Mouse (Mus musculus): ENCODE measurements around the gene Gpr152. TPM values are rescaled to one million over a fixed set of nuclear protein-coding genes. Genes with fewer than 3 reads are reported as not detected.

Gpr152 gene
- polyA plus RNA-seq, 1 experiment: not detected

- Histone ChIP-seq H3K36me3 (ENCODE audit: control insufficient read depth, insufficient read depth, low read length, poor library complexity, severe bottlenecking) (no peaks in the 10 kb centered on the region), H3K4me3 (ENCODE audit: low read depth, low read length) (no peak overlapping the region), H3K9me3 (replicated peaks; ENCODE audit: control insufficient read depth, insufficient read depth, low read length, poor library complexity, severe bottlenecking) (no peaks in the 10 kb centered on the region), H3K27me3 (ENCODE audit: control insufficient read depth, insufficient read depth, low read length, poor library complexity, severe bottlenecking) (no peaks in the 10 kb centered on the region), H3K27ac (ENCODE audit: insufficient read depth, low read length) (no peak overlapping the region), H3K9ac (ENCODE audit: low read depth, poor library complexity, severe bottlenecking) (no peak overlapping the region), H3K4me1 (ENCODE audit: control insufficient read depth, insufficient read depth, low read length) (no peaks in the 10 kb centered on the region)
- TF ChIP-seq POLR2A (IDR thresholded peaks at IDR 0.05; ENCODE audit: insufficient read depth, low read length) (no peak), EP300 (IDR thresholded peaks at IDR 0.05; ENCODE audit: insufficient read depth, low read depth, low read length) (no peak), CTCF (IDR thresholded peaks at IDR 0.05; ENCODE audit: low read depth, low read length) (no peak)
Measured at GRCm38 (mm10) chr19:4171393-4172290, 32.1 kb downstream of the Gpr152 start.

GRCm38 (mm10) chr19:4172925-4173324 lies 33.3 kb downstream of the Gpr152 start:
- no peaks in the 10 kb centered on the region for H3K36me3 ChIP-seq (ENCODE audit: control insufficient read depth, insufficient read depth, low read length, poor library complexity, severe bottlenecking)
- no peaks in the 10 kb centered on the region for H3K27me3 ChIP-seq (ENCODE audit: control insufficient read depth, insufficient read depth, low read length, poor library complexity, severe bottlenecking)
- H3K4me3 ChIP-seq (ENCODE audit: low read depth, low read length): no peak overlapping the region
- H3K4me1 ChIP-seq (ENCODE audit: control insufficient read depth, insufficient read depth, low read length): no peaks in the 10 kb centered on the region
- H3K9ac ChIP-seq (ENCODE audit: low read depth, poor library complexity, severe bottlenecking): no peak overlapping the region
- TF ChIP-seq EP300 (IDR thresholded peaks at IDR 0.05; ENCODE audit: insufficient read depth, low read depth, low read length): no peak
- TF ChIP-seq CTCF (IDR thresholded peaks at IDR 0.05; ENCODE audit: low read depth, low read length): no peak
- TF ChIP-seq POLR2A (IDR thresholded peaks at IDR 0.05; ENCODE audit: insufficient read depth, low read length): no peak
- H3K27ac ChIP-seq (ENCODE audit: insufficient read depth, low read length): no peak overlapping the region
- H3K9me3 ChIP-seq (replicated peaks; ENCODE audit: control insufficient read depth, insufficient read depth, low read length, poor library complexity, severe bottlenecking): no peaks in the 10 kb centered on the region

GRCm38 (mm10) chr19:4175368-4175947 lies 35.9 kb downstream of the Gpr152 start, which contains the start of gene Carns1:
Carns1 (minus strand) TSS chr19:4175479.
- TF ChIP-seq EP300 (IDR thresholded peaks at IDR 0.05; ENCODE audit: insufficient read depth, low read depth, low read length): no peak
- no peak for TF ChIP-seq POLR2A (IDR thresholded peaks at IDR 0.05; ENCODE audit: insufficient read depth, low read length)
- TF ChIP-seq CTCF (IDR thresholded peaks at IDR 0.05; ENCODE audit: low read depth, low read length): no peak
- Histone ChIP-seq H3K36me3 (ENCODE audit: control insufficient read depth, insufficient read depth, low read length, poor library complexity, severe bottlenecking) (no peaks in the 10 kb centered on the region), H3K4me1 (ENCODE audit: control insufficient read depth, insufficient read depth, low read length) (no peaks in the 10 kb centered on the region), H3K9me3 (replicated peaks; ENCODE audit: control insufficient read depth, insufficient read depth, low read length, poor library complexity, severe bottlenecking) (no peaks in the 10 kb centered on the region), H3K9ac (ENCODE audit: low read depth, poor library complexity, severe bottlenecking) (no peak within 1 kb of the TSS), H3K27me3 (ENCODE audit: control insufficient read depth, insufficient read depth, low read length, poor library complexity, severe bottlenecking) (no peaks in the 10 kb centered on the region), H3K4me3 (ENCODE audit: low read depth, low read length) (no peak within 1 kb of the TSS), H3K27ac (ENCODE audit: insufficient read depth, low read length) (no peak within 1 kb of the TSS)

GRCm38 (mm10) chr19:4180411-4180810 lies 40.8 kb downstream of the Gpr152 start:
- Histone ChIP-seq H3K36me3 (ENCODE audit: control insufficient read depth, insufficient read depth, low read length, poor library complexity, severe bottlenecking) (no peaks in the 10 kb centered on the region), H3K4me3 (ENCODE audit: low read depth, low read length) (no peak overlapping the region), H3K27ac (ENCODE audit: insufficient read depth, low read length) (no peak overlapping the region), H3K27me3 (ENCODE audit: control insufficient read depth, insufficient read depth, low read length, poor library complexity, severe bottlenecking) (no peaks in the 10 kb centered on the region), H3K9ac (ENCODE audit: low read depth, poor library complexity, severe bottlenecking) (no peak overlapping the region), H3K9me3 (replicated peaks; ENCODE audit: control insufficient read depth, insufficient read depth, low read length, poor library complexity, severe bottlenecking) (no peaks in the 10 kb centered on the region), H3K4me1 (ENCODE audit: control insufficient read depth, insufficient read depth, low read length) (peaks cover 3% of the 10 kb centered on the region)
- TF ChIP-seq CTCF (IDR thresholded peaks at IDR 0.05; ENCODE audit: low read depth, low read length): no peak
- no peak for TF ChIP-seq POLR2A (IDR thresholded peaks at IDR 0.05; ENCODE audit: insufficient read depth, low read length)
- no peak for TF ChIP-seq EP300 (IDR thresholded peaks at IDR 0.05; ENCODE audit: insufficient read depth, low read depth, low read length)

GRCm38 (mm10) chr19:4181892-4182291 lies 42.3 kb downstream of the Gpr152 start:
- Histone ChIP-seq H3K9me3 (replicated peaks; ENCODE audit: control insufficient read depth, insufficient read depth, low read length, poor library complexity, severe bottlenecking) (no peaks in the 10 kb centered on the region), H3K27me3 (ENCODE audit: control insufficient read depth, insufficient read depth, low read length, poor library complexity, severe bottlenecking) (no peaks in the 10 kb centered on the region), H3K4me3 (ENCODE audit: low read depth, low read length) (no peak overlapping the region), H3K4me1 (ENCODE audit: control insufficient read depth, insufficient read depth, low read length) (peaks cover 3% of the 10 kb centered on the region), H3K27ac (ENCODE audit: insufficient read depth, low read length) (no peak overlapping the region), H3K9ac (ENCODE audit: low read depth, poor library complexity, severe bottlenecking) (no peak overlapping the region), H3K36me3 (ENCODE audit: control insufficient read depth, insufficient read depth, low read length, poor library complexity, severe bottlenecking) (no peaks in the 10 kb centered on the region)
- TF ChIP-seq CTCF (IDR thresholded peaks at IDR 0.05; ENCODE audit: low read depth, low read length) (no peak), POLR2A (IDR thresholded peaks at IDR 0.05; ENCODE audit: insufficient read depth, low read length) (no peak), EP300 (IDR thresholded peaks at IDR 0.05; ENCODE audit: insufficient read depth, low read depth, low read length) (no peak)

- Histone ChIP-seq H3K4me1 (ENCODE audit: control insufficient read depth, insufficient read depth, low read length) (peaks cover 3% of the 10 kb centered on the region), H3K36me3 (ENCODE audit: control insufficient read depth, insufficient read depth, low read length, poor library complexity, severe bottlenecking) (no peaks in the 10 kb centered on the region), H3K4me3 (ENCODE audit: low read depth, low read length) (no peak overlapping the region), H3K9ac (ENCODE audit: low read depth, poor library complexity, severe bottlenecking) (no peak overlapping the region), H3K27me3 (ENCODE audit: control insufficient read depth, insufficient read depth, low read length, poor library complexity, severe bottlenecking) (no peaks in the 10 kb centered on the region), H3K9me3 (replicated peaks; ENCODE audit: control insufficient read depth, insufficient read depth, low read length, poor library complexity, severe bottlenecking) (no peaks in the 10 kb centered on the region), H3K27ac (ENCODE audit: insufficient read depth, low read length) (no peak overlapping the region)
- TF ChIP-seq EP300 (IDR thresholded peaks at IDR 0.05; ENCODE audit: insufficient read depth, low read depth, low read length) (no peak), CTCF (IDR thresholded peaks at IDR 0.05; ENCODE audit: low read depth, low read length) (no peak), POLR2A (IDR thresholded peaks at IDR 0.05; ENCODE audit: insufficient read depth, low read length) (no peak)
Measured at GRCm38 (mm10) chr19:4183689-4184088, 44.1 kb downstream of the Gpr152 start.

All from ES-Bruce4 (cell line).